Mouse (Mus musculus): ENCODE data around the gene Arid1b.

Arid1b gene

GRCm38 (mm10) chr17:5372951-5373350 lies 378.8 kb downstream of the Arid1b start:
- DNase-seq (ENCODE audit: low read depth, low spot score) = no peak

GRCm38 (mm10) chr17:5377151-5377929 lies 383.2 kb downstream of the Arid1b start:
- peak; percentile 20 for DNase-seq (ENCODE audit: low read depth, low spot score)

- DNase-seq (ENCODE audit: low read depth, low spot score) = no peak
Measured at GRCm38 (mm10) chr17:5377930-5378310, 383.8 kb downstream of the Arid1b start.

GRCm38 (mm10) chr17:5385694-5386093 lies 391.6 kb downstream of the Arid1b start:
- DNase-seq (ENCODE audit: low read depth, low spot score) = no peak

- DNase-seq (ENCODE audit: low read depth, low spot score) = no peak
Measured at GRCm38 (mm10) chr17:5386885-5387545, 392.9 kb downstream of the Arid1b start.

DNA sequence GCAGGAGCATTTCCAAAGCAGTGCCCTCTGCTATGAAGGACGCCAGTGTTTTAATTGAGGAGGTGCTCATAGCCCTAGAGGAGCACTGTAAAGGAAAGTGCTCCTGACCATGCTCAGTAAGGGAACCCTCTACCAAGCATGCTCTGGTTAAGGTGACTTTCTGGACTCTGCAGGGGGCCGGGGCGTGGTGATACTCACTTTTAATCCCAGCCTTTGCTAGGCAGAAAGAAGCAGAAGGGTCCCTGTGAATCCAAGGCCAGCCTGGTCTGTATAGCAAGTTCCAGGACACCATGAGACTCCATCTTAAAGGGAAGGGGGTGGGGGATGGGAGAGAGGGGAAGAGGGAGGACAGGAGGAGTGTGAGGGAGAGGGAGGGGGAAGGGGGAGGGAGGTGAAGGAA lies 394.2 kb downstream of the Arid1b start:
- DNase-seq (ENCODE audit: low read depth, low spot score) = no peak

- no peak for DNase-seq (ENCODE audit: low read depth, low spot score)
Measured at GRCm38 (mm10) chr17:5390682-5391081, 396.6 kb downstream of the Arid1b start.

GRCm38 (mm10) chr17:5395454-5396205 lies 401.5 kb downstream of the Arid1b start:
- no peak for DNase-seq (ENCODE audit: low read depth, low spot score)

DNA sequence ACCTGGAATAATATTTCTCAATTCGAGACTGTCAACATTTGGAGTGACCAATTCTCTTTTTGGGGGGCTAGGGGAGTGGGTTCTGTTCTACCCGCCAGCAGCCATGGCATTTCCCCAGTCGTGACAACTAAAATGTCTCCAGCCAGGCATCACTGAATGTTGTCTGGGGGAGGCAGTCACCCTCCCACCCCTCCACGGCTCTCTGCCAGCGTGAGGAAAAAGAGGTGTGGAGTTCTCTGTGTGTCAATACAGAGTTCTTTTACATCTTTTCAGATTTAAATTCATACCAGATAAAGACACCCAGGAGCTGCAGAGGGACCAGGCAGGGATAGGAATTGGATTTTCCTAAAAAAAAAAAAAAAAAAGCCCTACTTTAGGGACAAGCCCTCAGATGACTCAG lies 402.1 kb downstream of the Arid1b start:
- no peak for DNase-seq (ENCODE audit: low read depth, low spot score)
